Mouse (Mus musculus): ENCODE measurements around the gene Pck1. TPM values are rescaled to one million over a fixed set of nuclear protein-coding genes. Genes with fewer than 3 reads are reported as not detected.

Pck1 gene
- total RNA-seq, 2 experiments from 2014 or later: 0.82 to 3.2 TPM

- no peak for DNase-seq
- intact Hi-C loops (cut with DNase I; ENCODE audit: low total_unique reads): no loop called here
Measured at GRCm38 (mm10) chr2:173145808-173146207, 7.0 kb upstream of the Pck1 start.

GRCm38 (mm10) chr2:173146728-173147127 lies 6.1 kb upstream of the Pck1 start:
- intact Hi-C loops (cut with DNase I; ENCODE audit: low total_unique reads): no loop called here
- DNase-seq: no peak

- DNase-seq: no peak
- intact Hi-C loops (cut with DNase I; ENCODE audit: low total_unique reads): no loop called here
Measured at GRCm38 (mm10) chr2:173148001-173148400, 4.8 kb upstream of the Pck1 start.

GRCm38 (mm10) chr2:173151352-173151751 lies 1.5 kb upstream of the Pck1 start:
- intact Hi-C loops (cut with DNase I; ENCODE audit: low total_unique reads): no loop called here
- DNase-seq: no peak

- intact Hi-C loops (cut with DNase I; ENCODE audit: low total_unique reads): no loop called here
- no peak for DNase-seq
Measured at GRCm38 (mm10) chr2:173151784-173152284, 1.0 kb upstream of the Pck1 start.

- intact Hi-C loops (cut with DNase I; ENCODE audit: low total_unique reads): no loop called here
- no peak for DNase-seq
Measured at GRCm38 (mm10) chr2:173153266-173153665, 418 bp downstream of the Pck1 start.

- intact Hi-C loops (cut with DNase I; ENCODE audit: low total_unique reads): no loop called here
- DNase-seq: no peak
Measured at GRCm38 (mm10) chr2:173154513-173154912, 1.7 kb downstream of the Pck1 start.

- intact Hi-C loops (cut with DNase I; ENCODE audit: low total_unique reads): no loop called here
- no peak for DNase-seq
Measured at GRCm38 (mm10) chr2:173154962-173155361, 2.1 kb downstream of the Pck1 start.

GRCm38 (mm10) chr2:173155907-173156306 lies 3.1 kb downstream of the Pck1 start:
- intact Hi-C loops (cut with DNase I; ENCODE audit: low total_unique reads): no loop called here
- DNase-seq: no peak

- DNase-seq: no peak
- intact Hi-C loops (cut with DNase I; ENCODE audit: low total_unique reads): no loop called here
Measured at GRCm38 (mm10) chr2:173156923-173157322, 4.1 kb downstream of the Pck1 start.

GRCm38 (mm10) chr2:173157376-173157775 lies 4.5 kb downstream of the Pck1 start:
- intact Hi-C loops (cut with DNase I; ENCODE audit: low total_unique reads): no loop called here
- DNase-seq: no peak

- DNase-seq: no peak
- intact Hi-C loops (cut with DNase I; ENCODE audit: low total_unique reads): no loop called here
Measured at GRCm38 (mm10) chr2:173157871-173158270, 5.0 kb downstream of the Pck1 start.

- DNase-seq: no peak
- intact Hi-C loops (cut with DNase I; ENCODE audit: low total_unique reads): no loop called here
Measured at GRCm38 (mm10) chr2:173158390-173159055, 5.7 kb downstream of the Pck1 start.

- DNase-seq: peak; percentile 71
- intact Hi-C loops (cut with DNase I; ENCODE audit: low total_unique reads): no loop called here
Measured at GRCm38 (mm10) chr2:173159354-173160311, 6.8 kb downstream of the Pck1 start.

GRCm38 (mm10) chr2:173163380-173163779 lies 10.5 kb downstream of the Pck1 start:
- intact Hi-C loops (cut with DNase I; ENCODE audit: low total_unique reads): no loop called here
- DNase-seq: no peak

GRCm38 (mm10) chr2:173164358-173164757 lies 11.5 kb downstream of the Pck1 start:
- DNase-seq: no peak
- intact Hi-C loops (cut with DNase I; ENCODE audit: low total_unique reads): no loop called here

- no peak for DNase-seq
- intact Hi-C loops (cut with DNase I; ENCODE audit: low total_unique reads): no loop called here
Measured at GRCm38 (mm10) chr2:173164946-173165345, 12.1 kb downstream of the Pck1 start.

- intact Hi-C loops (cut with DNase I; ENCODE audit: low total_unique reads): no loop called here
- DNase-seq: no peak
Measured at GRCm38 (mm10) chr2:173165357-173165756, 12.5 kb downstream of the Pck1 start.

- peak; percentile 60 for DNase-seq
- intact Hi-C loops (cut with DNase I; ENCODE audit: low total_unique reads): no loop called here
Measured at GRCm38 (mm10) chr2:173168411-173168851, 15.6 kb downstream of the Pck1 start.

GRCm38 (mm10) chr2:173170081-173170480 lies 17.2 kb downstream of the Pck1 start:
- intact Hi-C loops (cut with DNase I; ENCODE audit: low total_unique reads): no loop called here
- no peak for DNase-seq

GRCm38 (mm10) chr2:173170715-173171114 lies 17.9 kb downstream of the Pck1 start:
- intact Hi-C loops (cut with DNase I; ENCODE audit: low total_unique reads): no loop called here
- no peak for DNase-seq
